Mouse (Mus musculus) spleen, adult 2 months (tissue): ENCODE measurements around the gene Unc5c.

Source experiments
- CTCF ChIP-seq: fragments of 200-500 bp; IDR thresholded peaks from 2 replicates; pipeline ENCODE4 v1.5.1; 2011; ENCODE audit warnings: mild to moderate bottlenecking, inconsistent platforms; ENCODE audit not compliant: insufficient read depth, insufficient read length, insufficient replicate concordance; ENCODE audit errors: extremely low read depth
- POLR2A ChIP-seq: fragments of 200-500 bp; IDR thresholded peaks from 2 replicates; pipeline ENCODE4 v1.6.1; 2011; ENCODE audit warnings: low read depth, low read length, inconsistent platforms

GRCm38 (mm10) chr3:141547341-141547814 lies 82.4 kb downstream of the Unc5c start:
- TF ChIP-seq CTCF (no peak), POLR2A (no peak)
